Mouse (Mus musculus) liver, postnatal 0 days (tissue): ENCODE data around the gene Thada. TPM values are rescaled to one million over a fixed set of nuclear protein-coding genes. Genes with fewer than 3 reads are reported as not detected.
A peak's percentile ranks its signal among the peaks of the same experiment; 100 is the strongest.
"Not testable (repeated sequence)": the region's sequence is repeated elsewhere in the genome, so short reads cannot be mapped to it uniquely, and the experiment has no call there.

ENCODE experiments used
- ATAC-seq: fragments of 200-750 bp; cut with Nextera tagmentation; 2 replicates; pipeline ENCODE4 v1.8.0; 2017; ENCODE audit warnings: mild to moderate bottlenecking, moderate library complexity
- DNase-seq: peaks from one replicate; pipeline ENCODE4 v3.0.0-alpha.2; 2016
- H3K27ac ChIP-seq: fragments of 300-500 bp; sonication (generic); 2 replicates; pipeline ENCODE4 v1.5.1; 2014; ENCODE audit warnings: antibody characterized with exemption, moderate library complexity, mild to moderate bottlenecking, low read depth
- H3K27me3 ChIP-seq: fragments of 300-500 bp; sonication (generic); 2 replicates; pipeline ENCODE4 v1.6.1; 2014; ENCODE audit warnings: low read length, control low read depth, mixed read lengths; ENCODE audit not compliant: insufficient read depth
- H3K36me3 ChIP-seq: fragments of 300-500 bp; sonication (generic); replicated peaks from 2 replicates; pipeline ENCODE4 v1.6.1; 2014; ENCODE audit warnings: mild to moderate bottlenecking, control low read depth, low read length, moderate library complexity, mixed read lengths; ENCODE audit not compliant: insufficient read depth
- H3K4me1 ChIP-seq: fragments of 300-500 bp; sonication (generic); 2 replicates; pipeline ENCODE4 v1.6.1; 2014; ENCODE audit warnings: antibody characterized with exemption, mild to moderate bottlenecking, control low read depth; ENCODE audit not compliant: insufficient read depth
- H3K4me2 ChIP-seq: fragments of 300-500 bp; sonication (generic); 2 replicates; pipeline ENCODE4 v1.6.1; 2014; ENCODE audit warnings: low read depth, mild to moderate bottlenecking, low read length, moderate library complexity, mixed read lengths
- H3K4me3 ChIP-seq: fragments of 300-500 bp; sonication (generic); 2 replicates; pipeline ENCODE4 v1.5.1; 2014; ENCODE audit warnings: low read depth, low read length
- H3K9ac ChIP-seq: fragments of 300-500 bp; sonication (generic); replicated peaks from 2 replicates; pipeline ENCODE4 v1.6.1; 2014; ENCODE audit warnings: mild to moderate bottlenecking, moderate library complexity
- H3K9me3 ChIP-seq: fragments of 300-500 bp; sonication (generic); 2 replicates; pipeline ENCODE4 v1.6.1; 2016; ENCODE audit warnings: mild to moderate bottlenecking, control low read depth, low read length, mixed read lengths
- CTCF ChIP-seq: sonication (generic); IDR thresholded peaks from 2 replicates; pipeline ENCODE4 v1.5.1; 2016; ENCODE audit warnings: antibody characterized with exemption, low read depth
- EP300 ChIP-seq: IDR thresholded peaks from 2 replicates; pipeline ENCODE4 v1.6.1; 2016; ENCODE audit warnings: antibody characterized with exemption, low read depth, mild to moderate bottlenecking
- WGBS: fragments of 180-500 bp; shearing (Covaris S2); extraction: QIAGEN DNeasy Blood & Tissue Kit; methylation state at CpG from one replicate; pipeline ENCODE4 v1.1.7; 2014; ENCODE audit not compliant: insufficient replicate concordance; 5-methylcytosine and 5-hydroxymethylcytosine counted together
- polyA plus RNA-seq: library from polyadenylated mRNA; unstranded; fragments of >200 nt; fragmentation: Nextera tagmentation; extraction: Ambion mirVana; gene quantifications from 2 replicates; pipeline ENCODE4 v1.2.1, GENCODE M21; 2015

The Thada gene
- polyA plus RNA-seq, 1 experiment from 2014 or later = 1.2 TPM

GRCm38 (mm10) chr17:84189127-84189854 lies 276.7 kb downstream of the Thada start:
- TF ChIP-seq CTCF (peak; percentile 11; the same call in 1 of the 2 replicates), EP300 (no peak)
- H3K27ac ChIP-seq = peak overlapping the region; percentile 97
- no peaks in the 10 kb centered on the region for H3K27me3 ChIP-seq
- H3K4me3 ChIP-seq = peak overlapping the region; percentile 68
- ATAC-seq (no peak), DNase-seq (peak; percentile 33)
- WGBS = 72% methylated on average over 5 of the region's 5 CpGs
- H3K36me3 ChIP-seq = peaks cover 22% of the 10 kb centered on the region
- peaks cover 19% of the 10 kb centered on the region for H3K4me1 ChIP-seq
- H3K9me3 ChIP-seq = no peaks in the 10 kb centered on the region
- peak overlapping the region; percentile 96 for H3K4me2 ChIP-seq
- H3K9ac ChIP-seq = peak overlapping the region; percentile 86

- Histone ChIP-seq H3K9me3 (no peaks in the 10 kb centered on the region), H3K4me1 (peaks cover 19% of the 10 kb centered on the region), H3K4me3 (peak overlapping the region; percentile 68), H3K27me3 (no peaks in the 10 kb centered on the region), H3K9ac (peak overlapping the region; percentile 86), H3K36me3 (peaks cover 22% of the 10 kb centered on the region), H3K27ac (peak overlapping the region; percentile 97), H3K4me2 (peak overlapping the region; percentile 96)
- peak; percentile 1 for TF ChIP-seq CTCF
- peak; percentile 49; the same call in 1 of the 2 replicates for TF ChIP-seq EP300
- peak; percentile 90 for DNase-seq
- peak; percentile 70 for ATAC-seq
- WGBS = 1% methylated on average over 36 of the region's 38 CpGs
Observed at GRCm38 (mm10) chr17:84188374-84188961, 277.5 kb downstream of the Thada start.

GRCm38 (mm10) chr17:84187727-84188373 lies 278.2 kb downstream of the Thada start, which contains the start of gene Zfp36l2:
TSS of gene Zfp36l2 (minus strand) at chr17:84187947.
- Histone ChIP-seq H3K27me3 (no peaks in the 10 kb centered on the region), H3K27ac (peak within 1 kb of the TSS; percentile 97), H3K9me3 (no peaks in the 10 kb centered on the region), H3K9ac (peak within 1 kb of the TSS; percentile 86), H3K36me3 (peaks cover 22% of the 10 kb centered on the region), H3K4me1 (peaks cover 24% of the 10 kb centered on the region), H3K4me3 (peak within 1 kb of the TSS; percentile 68), H3K4me2 (peak within 1 kb of the TSS; percentile 97)
- peak; percentile 69 for ATAC-seq
- TF ChIP-seq EP300 (no peak), CTCF (no peak)
- DNase-seq = peak; percentile 94
- WGBS = under 1% methylated on average over 59 of the region's 76 CpGs

GRCm38 (mm10) chr17:84187264-84187663 lies 278.7 kb downstream of the Thada start:
- peaks cover 30% of the 10 kb centered on the region for H3K4me1 ChIP-seq
- not testable (repeated sequence) for H3K9me3 ChIP-seq, H3K27me3 ChIP-seq, DNase-seq
- peak overlapping the region; percentile 68 for H3K4me3 ChIP-seq
- ATAC-seq = peak; percentile 24
- H3K36me3 ChIP-seq = peaks cover 20% of the 10 kb centered on the region
- peak overlapping the region; percentile 97 for H3K27ac ChIP-seq
- H3K9ac ChIP-seq = peak overlapping the region; percentile 86
- under 1% methylated on average over 9 of the region's 37 CpGs for WGBS
- peak overlapping the region; percentile 97 for H3K4me2 ChIP-seq

- DNase-seq (peak; percentile 73), ATAC-seq (no peak)
- Histone ChIP-seq H3K27me3 (no peaks in the 10 kb centered on the region), H3K27ac (peak overlapping the region; percentile 92), H3K4me1 (peaks cover 35% of the 10 kb centered on the region), H3K9me3 (no peaks in the 10 kb centered on the region), H3K4me2 (peak overlapping the region; percentile 97), H3K36me3 (peaks cover 14% of the 10 kb centered on the region), H3K4me3 (peak overlapping the region; percentile 68), H3K9ac (peak overlapping the region; percentile 80)
- peak; percentile 40 for TF ChIP-seq CTCF
- TF ChIP-seq EP300 = no peak
- WGBS = under 1% methylated on average over 78 of the region's 80 CpGs
Observed at GRCm38 (mm10) chr17:84186451-84187202, 279.4 kb downstream of the Thada start.
